12 mouse cellular contexts compared by ENCODE assay signal in the genomic region with DNA sequence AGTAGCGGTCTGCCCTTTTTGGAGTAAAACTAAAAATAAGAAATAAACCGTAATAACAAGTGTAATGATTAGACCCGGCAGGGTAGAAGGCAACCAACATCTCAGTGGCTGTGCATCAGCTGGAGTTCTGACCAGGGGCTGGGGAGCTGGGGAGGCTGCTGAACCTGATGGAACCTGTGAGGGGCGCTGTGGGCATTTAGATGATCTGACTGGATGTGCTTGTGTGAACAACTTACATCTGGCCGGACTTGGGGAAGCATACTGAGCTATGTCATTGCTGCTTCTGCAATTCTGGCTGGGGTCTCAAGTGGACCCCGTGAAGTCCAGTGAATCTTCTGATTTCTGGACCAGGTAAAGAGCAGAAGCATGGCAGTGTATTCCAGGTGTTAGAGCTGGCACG.
DNase-seq lines count a peak whose midpoint lies in the region; ATAC-seq and TF ChIP-seq lines count a peak whose summit lies in the region.
"Had no signal": no experiment of that assay in that cellular context is flagged by ENCODE, and none has a peak within 500 bp of the region (broad histone marks: within the 10 kb centered on the region; RNA-seq: fewer than 3 reads in every experiment).

No protein-coding gene starts in this region.

- H3K4me2 ChIP-seq in kidney, postnatal 0 days (ENCODE audit: low read length): no peak overlapping the region
- H3K4me2 ChIP-seq in CH12.LX (ENCODE audit: insufficient read depth, low read depth, poor library complexity, severe bottlenecking): no peak overlapping the region
- H3K4me2 ChIP-seq in hindbrain, embryonic 13.5 days: no peak overlapping the region
- H3K4me2 ChIP-seq: neural tube, embryonic 12.5 days had no signal

- H3K9ac ChIP-seq in kidney, postnatal 0 days (ENCODE audit: low read depth, low read length): no peak overlapping the region
- H3K9ac ChIP-seq in CH12.LX (ENCODE audit: insufficient read depth, low read depth): no peak overlapping the region
- no peak overlapping the region for H3K9ac ChIP-seq in ES-Bruce4 (ENCODE audit: low read depth, poor library complexity, severe bottlenecking)
- H3K9ac ChIP-seq in hindbrain, embryonic 13.5 days: no peak overlapping the region
- H3K9ac ChIP-seq: neural tube, embryonic 12.5 days had no signal

- peak; percentile 17 for TF ChIP-seq RAD21 in CH12.LX (IDR thresholded peaks at IDR 0.05; ENCODE audit: low read depth, low read length)

- H3K9me3 ChIP-seq in kidney, postnatal 0 days (replicated peaks; ENCODE audit: low read length): no peaks in the 10 kb centered on the region
- no peaks in the 10 kb centered on the region for H3K9me3 ChIP-seq in CH12.LX (replicated peaks; ENCODE audit: low read length)
- no peaks in the 10 kb centered on the region for H3K9me3 ChIP-seq in ES-Bruce4 (replicated peaks; ENCODE audit: control insufficient read depth, insufficient read depth, low read length, poor library complexity, severe bottlenecking)
- H3K9me3 ChIP-seq in hindbrain, embryonic 13.5 days: no peaks in the 10 kb centered on the region
- H3K9me3 ChIP-seq: neural tube, embryonic 12.5 days had no signal

- in situ Hi-C loops in CH12.LX (cut with MboI; ENCODE audit: low pct_ligation_motif_present, low pct_unique_long_range_greater_than_20kb, low sequenced_read_pairs): no loop called here

- no peaks in the 10 kb centered on the region for H3K4me1 ChIP-seq in kidney, postnatal 0 days (replicated peaks; ENCODE audit: insufficient read depth, low read length)
- no peaks in the 10 kb centered on the region for H3K4me1 ChIP-seq in kidney, adult 2 months (ENCODE audit: control insufficient read depth, insufficient read depth, low read length)
- H3K4me1 ChIP-seq in CH12.LX (ENCODE audit: control insufficient read depth in 1 of 2, insufficient read depth in 2 of 2): no peaks in the 10 kb centered on the region
- no peaks in the 10 kb centered on the region for H3K4me1 ChIP-seq in ES-Bruce4 (ENCODE audit: control insufficient read depth, insufficient read depth, low read length)
- H3K4me1 ChIP-seq in hindbrain, embryonic 13.5 days (replicated peaks): peaks cover 22% of the 10 kb centered on the region
- H3K4me1 ChIP-seq: neural tube, embryonic 12.5 days had no signal

- TF ChIP-seq CTCF in kidney, postnatal 0 days (IDR thresholded peaks at IDR 0.05; ENCODE audit: low read depth): peak; percentile 21; the same call in 1 of the 2 replicates
- no peak for TF ChIP-seq CTCF in kidney, adult 2 months (conservative IDR thresholded peaks at IDR 0.05; ENCODE audit: insufficient read depth, insufficient read length, low read depth, low read length)
- TF ChIP-seq CTCF in CH12.LX (conservative IDR thresholded peaks at IDR 0.05 in 1 of 2, IDR thresholded peaks at IDR 0.05 in 1 of 2; ENCODE audit: low read depth in 2 of 2, low read length in 2 of 2) (peak in 1 of 2 experiments; percentile 38; a peak in 1 of 4 replicates), ES-Bruce4 (IDR thresholded peaks at IDR 0.05; ENCODE audit: low read depth, low read length) (peak; percentile 38)

- H3K79me2 ChIP-seq in CH12.LX (replicated peaks; ENCODE audit: control insufficient read depth, extremely low read depth, insufficient read depth, poor library complexity, severe bottlenecking): no peaks in the 10 kb centered on the region

- H3K4me3 ChIP-seq in kidney, postnatal 0 days (replicated peaks; ENCODE audit: low read depth, low read length): no peak overlapping the region
- no peak overlapping the region for H3K4me3 ChIP-seq in kidney, adult 2 months (ENCODE audit: insufficient read depth, low read depth, low read length)
- no peak overlapping the region for H3K4me3 ChIP-seq in CH12.LX (replicated peaks in 1 of 3; ENCODE audit: low read depth in 2 of 3, low read length in 2 of 3, poor library complexity in 1 of 3)
- H3K4me3 ChIP-seq in ES-Bruce4 (ENCODE audit: low read depth, low read length): no peak overlapping the region
- no peak overlapping the region for H3K4me3 ChIP-seq in hindbrain, embryonic 13.5 days
- H3K4me3 ChIP-seq: gastrocnemius, adult 2 months; neural tube, embryonic 12.5 days had no signal

- dilution Hi-C loops in CH12.LX (cut with MboI; ENCODE audit: extremely low pct_ligation_motif_present, extremely low pct_unique_long_range_greater_than_20kb, low sequenced_read_pairs): no loop called here

- no peak for ATAC-seq in kidney, postnatal 0 days (replicated peaks; ENCODE audit: low FRiP score, low read depth)
- ATAC-seq in hindbrain, embryonic 13.5 days (ENCODE audit: low FRiP score): 0 out of 2 replicates have a peak, but pooled peaks have one; percentile 60
- ATAC-seq in granulocyte monocyte progenitor cell, adult 5-6 weeks (replicated peaks; ENCODE audit: poor library complexity, severe bottlenecking): no peak

- 72% methylated on average over 7 of the region's 7 CpGs for WGBS in kidney, postnatal 0 days
- WGBS in kidney, adult 2 months: 77% methylated on average over 7 of the region's 7 CpGs
- WGBS in hindbrain, embryonic 13.5 days: 80% methylated on average over 7 of the region's 7 CpGs

- DNase-seq in kidney, postnatal 0 days (ENCODE audit: low spot score): no peak
- no peak for DNase-seq in kidney, adult 2 months
- DNase-seq in CH12.LX (ENCODE audit: extremely low read depth): no peak
- no peak for DNase-seq in thymus, postnatal 36 days
- no peak for DNase-seq in lung, postnatal 36 days
- DNase-seq: cerebellum, adult 8-10 months; gastrocnemius, adult 2 months; lung, adult 2 months had no signal

- no peak overlapping the region for H3K27ac ChIP-seq in kidney, postnatal 0 days
- H3K27ac ChIP-seq in kidney, adult 2 months (ENCODE audit: insufficient read depth, low read depth, low read length): no peak overlapping the region
- H3K27ac ChIP-seq in CH12.LX (ENCODE audit: insufficient read depth, low read depth) (no peak overlapping the region), ES-Bruce4 (ENCODE audit: insufficient read depth, low read length) (no peak overlapping the region)
- 0 out of 2 replicates have a peak overlapping the region, but pooled peaks have one; percentile 35 for H3K27ac ChIP-seq in hindbrain, embryonic 13.5 days
- H3K27ac ChIP-seq: gastrocnemius, adult 2 months; neural tube, embryonic 12.5 days had no signal

- H3K36me3 ChIP-seq in kidney, postnatal 0 days (ENCODE audit: insufficient read depth, low read length): no peaks in the 10 kb centered on the region
- H3K36me3 ChIP-seq in kidney, adult 2 months (ENCODE audit: control insufficient read depth, insufficient read depth, low read length): no peaks in the 10 kb centered on the region
- no peaks in the 10 kb centered on the region for H3K36me3 ChIP-seq in CH12.LX (replicated peaks in 1 of 2; ENCODE audit: control insufficient read depth in 1 of 2, insufficient read depth in 1 of 2, low read length in 1 of 2)
- H3K36me3 ChIP-seq in ES-Bruce4 (ENCODE audit: control insufficient read depth, insufficient read depth, low read length, poor library complexity, severe bottlenecking): no peaks in the 10 kb centered on the region
- H3K36me3 ChIP-seq in hindbrain, embryonic 13.5 days: no peaks in the 10 kb centered on the region
- H3K36me3 ChIP-seq: neural tube, embryonic 12.5 days had no signal

- TF ChIP-seq EP300 in CH12.LX (IDR thresholded peaks at IDR 0.05; ENCODE audit: low read length): no peak
- TF ChIP-seq EP300 in ES-Bruce4 (IDR thresholded peaks at IDR 0.05; ENCODE audit: insufficient read depth, low read depth, low read length): no peak

- no peaks in the 10 kb centered on the region for H3K27me3 ChIP-seq in kidney, postnatal 0 days (ENCODE audit: insufficient read depth, low read length)
- no peaks in the 10 kb centered on the region for H3K27me3 ChIP-seq in kidney, adult 2 months (replicated peaks; ENCODE audit: control insufficient read depth, insufficient read depth, low read length)
- peaks cover 26% of the 10 kb centered on the region for H3K27me3 ChIP-seq in CH12.LX (replicated peaks)
- H3K27me3 ChIP-seq in ES-Bruce4 (ENCODE audit: control insufficient read depth, insufficient read depth, low read length, poor library complexity, severe bottlenecking): no peaks in the 10 kb centered on the region
- H3K27me3 ChIP-seq in hindbrain, embryonic 13.5 days: no peaks in the 10 kb centered on the region
- H3K27me3 ChIP-seq: neural tube, embryonic 12.5 days had no signal

- no peak for TF ChIP-seq POLR2A in kidney, adult 2 months (IDR thresholded peaks at IDR 0.05; ENCODE audit: low read depth, low read length)
- no peak for TF ChIP-seq POLR2A in CH12.LX (IDR thresholded peaks at IDR 0.05; ENCODE audit: low read depth, low read length)
- TF ChIP-seq POLR2A in ES-Bruce4 (IDR thresholded peaks at IDR 0.05; ENCODE audit: insufficient read depth, low read length): no peak

TF ChIP-seq in CH12.LX, 34 proteins besides CTCF, POLR2A, EP300 and RAD21:
- TF ChIP-seq SIN3A (IDR thresholded peaks at IDR 0.05; ENCODE audit: low read length) (no peak), UBTF (IDR thresholded peaks at IDR 0.05; ENCODE audit: low read depth, low read length) (no peak), POLR2AphosphoS2 (IDR thresholded peaks at IDR 0.05; ENCODE audit: low read depth, low read length) (no peak), GABPA (IDR thresholded peaks at IDR 0.05; ENCODE audit: insufficient replicate concordance, low read depth, low read length) (no peak), MYC (IDR thresholded peaks at IDR 0.05; ENCODE audit: low read depth, low read length) (no peak), NELFE (IDR thresholded peaks at IDR 0.05; ENCODE audit: low read depth, low read length) (no peak), CHD2 (IDR thresholded peaks at IDR 0.05; ENCODE audit: low read length) (no peak), NRF1 (IDR thresholded peaks at IDR 0.05; ENCODE audit: low read depth, low read length) (no peak), KAT2A (IDR thresholded peaks at IDR 0.05; ENCODE audit: insufficient replicate concordance, low read length) (no peak), IRF4 (IDR thresholded peaks at IDR 0.05; ENCODE audit: low read depth, low read length) (no peak), USF1 (IDR thresholded peaks at IDR 0.05; ENCODE audit: low read depth, low read length) (no peak), ZC3H11A (IDR thresholded peaks at IDR 0.05; ENCODE audit: low read depth, low read length) (no peak), TCF12 (IDR thresholded peaks at IDR 0.05; ENCODE audit: low read depth, low read length) (no peak), TBP (conservative IDR thresholded peaks at IDR 0.05; ENCODE audit: low read depth, low read length) (no peak), RCOR1 (conservative IDR thresholded peaks at IDR 0.05; ENCODE audit: low read depth, low read length) (no peak), MAX (IDR thresholded peaks at IDR 0.05; ENCODE audit: low read length) (no peak)
TF ChIP-seq in CH12.LX: peak in this region for 0.
